Mouse (Mus musculus) cerebral cortex, adult 2 months (tissue): ENCODE measurements around the gene Negr1.

Source experiments
- WGBS: fragments of 180-500 bp; shearing (Covaris S2); methylation state at CpG from one replicate; pipeline ENCODE4 v1.1.7; 2018; 5-methylcytosine and 5-hydroxymethylcytosine counted together

Gene Negr1

DNA sequence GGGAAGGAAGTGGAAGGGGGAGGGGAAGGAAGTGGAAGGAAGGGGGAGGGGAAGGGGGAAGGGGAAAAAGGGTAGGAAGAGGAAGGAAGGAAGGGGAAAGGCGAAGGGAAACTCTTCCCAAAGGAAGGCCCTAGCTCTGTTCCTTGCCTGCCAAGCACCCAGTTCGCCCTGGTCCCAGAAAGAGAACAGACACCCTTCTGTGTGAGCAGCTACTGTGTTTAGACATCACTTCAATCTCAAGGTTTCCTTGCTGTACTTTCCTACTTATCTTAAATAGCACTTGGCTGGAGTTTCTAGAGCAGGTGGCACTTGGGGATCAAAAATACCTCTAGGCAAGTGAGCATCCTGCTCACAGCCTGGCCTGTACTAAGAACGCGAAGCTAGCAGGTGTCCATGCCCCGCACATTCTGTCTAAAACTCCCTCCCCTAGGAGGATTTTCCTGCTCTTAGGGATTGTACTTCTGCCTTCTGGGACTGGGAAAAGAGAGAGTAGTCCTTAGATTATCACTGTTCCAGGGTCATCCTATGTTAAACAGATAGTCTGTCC is 128.5 kb downstream of the Negr1 start:
- 48% methylated on average over 5 of the region's 5 CpGs for WGBS

- WGBS: 91% methylated on average over 1 of the region's 1 CpGs
Measured at GRCm38 (mm10) chr3:156698687-156699086, 137.1 kb downstream of the Negr1 start.

DNA sequence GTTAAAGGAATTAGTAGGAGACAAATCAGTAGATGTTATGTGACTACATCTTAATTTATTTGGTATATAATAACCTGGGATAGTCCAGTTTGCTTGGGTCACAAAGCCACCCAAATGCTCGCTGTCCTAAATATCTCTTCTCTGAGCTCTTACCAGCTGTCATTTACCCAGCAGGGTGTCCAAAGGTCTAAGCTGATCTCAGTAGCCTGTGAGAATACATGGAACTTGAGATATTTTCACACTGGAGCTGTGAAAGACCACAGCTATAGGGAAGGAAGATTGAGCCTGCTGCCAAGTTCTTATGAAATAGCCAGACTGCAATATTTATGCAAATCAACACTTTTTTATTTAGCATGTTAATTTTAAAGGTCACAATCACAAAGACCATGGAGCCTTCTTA is 141.6 kb downstream of the Negr1 start:
- WGBS: 53% methylated on average over 1 of the region's 1 CpGs

DNA sequence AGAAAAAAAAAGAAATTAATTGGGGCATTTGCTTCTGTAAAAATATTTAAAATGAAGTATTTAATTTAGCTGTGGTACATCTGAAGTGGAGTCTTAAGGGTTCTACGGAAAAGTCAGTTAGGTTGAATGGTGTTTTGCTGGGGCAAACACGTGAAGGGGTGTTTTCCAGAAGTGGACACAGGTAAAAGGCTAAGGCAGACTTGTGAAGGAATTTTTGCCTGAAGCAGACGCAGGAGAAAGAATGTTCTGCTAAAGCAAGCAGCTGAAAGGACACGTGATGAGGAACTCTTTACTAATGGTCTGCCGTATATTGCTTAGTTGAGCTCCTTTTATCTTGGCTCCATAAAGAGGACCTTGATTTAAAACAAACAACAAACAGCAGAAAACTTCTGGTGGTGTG is 148.6 kb downstream of the Negr1 start:
- WGBS: 65% methylated on average over 5 of the region's 5 CpGs

- 65% methylated on average over 4 of the region's 4 CpGs for WGBS
Measured at GRCm38 (mm10) chr3:156710693-156711092, 149.1 kb downstream of the Negr1 start.

GRCm38 (mm10) chr3:156739529-156739928 is 177.9 kb downstream of the Negr1 start:
- 41% methylated on average over 3 of the region's 3 CpGs for WGBS

DNA sequence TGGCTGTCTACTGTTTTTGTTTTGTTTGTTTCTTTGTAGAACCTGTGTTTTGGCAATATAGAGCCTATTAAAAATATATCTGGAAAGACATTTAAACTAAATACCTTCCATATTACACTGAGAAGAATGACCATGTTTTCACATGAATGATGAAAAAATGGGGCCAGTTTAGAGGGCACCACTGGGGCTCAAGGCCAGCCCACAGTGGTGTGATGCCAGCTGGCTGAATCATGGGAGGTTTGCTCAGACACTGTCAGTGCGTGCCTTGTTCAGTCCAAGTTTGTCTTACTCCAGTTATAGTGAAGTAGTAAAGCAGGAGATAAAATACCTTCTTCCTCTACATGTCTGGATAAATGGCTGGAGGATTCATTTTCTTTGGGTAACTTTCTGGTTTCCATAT is 181.7 kb downstream of the Negr1 start:
- WGBS: 49% methylated on average over 1 of the region's 1 CpGs

GRCm38 (mm10) chr3:156745218-156745770 is 183.7 kb downstream of the Negr1 start:
- 77% methylated on average over 5 of the region's 5 CpGs for WGBS

DNA sequence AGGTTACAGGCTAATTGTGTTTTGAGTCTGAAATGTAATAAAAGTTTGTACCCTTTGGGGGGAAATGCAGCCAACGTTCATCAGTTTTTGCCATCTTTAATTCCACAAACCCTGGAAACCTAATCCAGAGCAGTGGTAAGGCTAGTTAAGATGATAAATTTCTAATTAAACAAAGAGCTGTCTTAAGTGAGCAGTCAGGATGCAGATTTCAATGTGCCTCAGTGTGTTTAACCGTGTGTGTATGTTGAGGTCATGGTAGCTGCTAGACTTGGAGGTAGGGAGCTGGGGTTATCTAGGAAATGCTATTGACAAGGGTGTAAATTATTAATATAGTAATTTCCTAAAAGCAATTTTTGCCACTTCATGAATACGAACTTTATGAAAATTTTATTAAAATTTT is 185.9 kb downstream of the Negr1 start:
- WGBS: 90% methylated on average over 3 of the region's 3 CpGs

DNA sequence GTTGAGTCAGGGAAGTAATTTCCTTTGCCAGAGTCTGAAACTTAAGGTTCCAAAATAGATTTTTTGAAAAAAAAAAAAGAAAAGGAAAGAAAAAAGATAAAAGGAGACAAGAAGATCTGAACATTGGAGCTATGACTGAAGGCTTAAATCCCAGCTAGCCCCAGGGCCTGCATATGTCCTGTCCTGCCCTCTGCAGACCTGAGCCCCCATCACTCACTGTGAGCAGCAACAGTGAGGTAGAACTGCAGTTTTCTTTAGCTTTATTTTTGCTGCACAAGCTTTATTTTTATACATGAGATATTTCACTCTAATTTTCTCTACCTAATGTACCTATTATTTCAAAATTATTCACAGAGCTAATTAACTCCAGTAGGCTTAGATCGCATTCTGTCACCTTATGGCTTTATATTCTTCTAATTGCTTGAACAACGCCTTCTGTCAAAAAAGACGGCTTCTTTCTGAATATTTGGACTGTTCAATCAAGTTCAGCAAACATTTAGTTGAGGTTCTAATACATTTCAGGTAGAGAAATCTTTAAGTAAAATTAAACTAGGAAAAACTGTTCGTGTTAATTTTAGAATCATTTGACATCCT is 192.3 kb downstream of the Negr1 start:
- WGBS: 69% methylated on average over 4 of the region's 4 CpGs

- WGBS: 33% methylated on average over 1 of the region's 1 CpGs
Measured at GRCm38 (mm10) chr3:156754790-156755530, 193.4 kb downstream of the Negr1 start.

DNA sequence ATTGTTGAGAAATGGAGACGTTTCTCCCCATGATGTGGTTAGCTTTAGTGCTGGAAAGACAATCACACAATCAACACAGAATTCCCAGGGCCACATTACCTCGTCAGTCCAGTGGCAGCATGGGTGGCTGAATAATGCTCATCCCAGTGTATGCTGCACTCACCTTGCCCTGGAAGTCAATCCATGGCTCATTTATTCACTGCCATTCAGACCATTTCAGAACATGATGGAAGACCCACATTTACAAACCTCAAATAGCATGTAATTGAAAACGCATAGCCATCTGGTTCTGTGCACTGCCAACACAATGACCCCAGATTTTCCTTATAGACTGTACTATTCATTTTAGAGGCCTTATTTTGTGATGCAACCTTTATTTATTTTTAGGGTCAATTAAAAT is 203.4 kb downstream of the Negr1 start:
- 71% methylated on average over 3 of the region's 3 CpGs for WGBS

- WGBS: 41% methylated on average over 2 of the region's 2 CpGs
Measured at GRCm38 (mm10) chr3:156766171-156766845, 204.7 kb downstream of the Negr1 start.

DNA sequence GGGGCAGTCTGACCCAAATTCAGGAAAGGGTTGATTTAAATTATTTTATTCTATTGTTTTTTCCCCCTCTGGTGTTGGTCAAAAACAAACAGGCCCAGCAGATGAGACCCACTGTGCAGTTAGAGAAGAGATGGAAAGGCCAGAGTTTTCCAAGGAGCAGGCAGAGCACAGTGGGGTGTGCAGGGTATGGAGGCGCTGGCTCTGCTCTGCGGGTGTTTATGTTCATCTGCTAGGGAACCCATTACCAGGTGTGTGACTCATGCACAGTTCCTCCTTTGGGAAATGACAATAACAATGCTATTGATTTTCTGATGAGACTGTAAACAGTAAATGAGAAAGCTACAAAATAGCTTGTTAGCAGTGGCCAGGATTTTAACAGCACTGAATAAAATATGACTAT is 210.0 kb downstream of the Negr1 start:
- WGBS: 77% methylated on average over 2 of the region's 2 CpGs

DNA sequence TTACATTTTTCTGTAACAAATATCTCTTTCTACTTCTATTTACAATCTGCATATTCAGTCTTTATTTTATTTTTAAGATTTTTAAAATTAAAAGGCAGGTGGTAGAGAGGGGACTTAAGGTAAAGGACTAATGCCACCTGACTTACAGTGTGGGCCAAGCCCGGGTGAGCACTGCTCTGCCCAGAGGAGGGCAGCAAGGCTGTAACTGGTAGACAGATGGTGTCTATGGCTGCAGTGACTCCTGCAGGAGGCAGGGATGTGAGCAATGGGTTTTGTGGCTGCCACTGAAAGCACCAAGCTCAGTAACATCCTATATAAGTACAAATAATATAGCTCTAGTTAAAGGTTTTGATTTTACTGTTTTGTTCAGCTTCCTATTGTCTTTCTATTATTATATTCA is 210.5 kb downstream of the Negr1 start:
- 34% methylated on average over 1 of the region's 1 CpGs for WGBS

GRCm38 (mm10) chr3:156784309-156784852 is 222.8 kb downstream of the Negr1 start:
- WGBS: 45% methylated on average over 1 of the region's 1 CpGs

DNA sequence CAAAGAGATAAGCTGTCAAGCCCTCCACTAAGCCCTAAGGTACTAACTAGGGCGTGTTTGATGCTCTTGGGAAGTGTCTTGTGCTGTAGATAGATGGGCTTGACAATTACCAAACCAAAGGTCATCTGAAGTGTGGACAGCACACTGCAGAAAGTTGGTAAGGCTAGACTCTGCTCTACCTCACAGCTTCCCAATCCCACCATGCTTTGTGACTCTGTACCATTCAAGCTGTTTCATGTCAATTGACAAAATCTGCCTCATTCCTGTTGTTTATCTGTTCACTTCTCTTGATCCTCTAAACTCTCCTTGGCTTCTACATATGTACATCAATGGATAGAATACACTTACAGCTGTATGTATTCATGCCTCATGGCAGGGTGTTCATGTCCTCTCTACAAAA is 224.8 kb downstream of the Negr1 start:
- 90% methylated on average over 1 of the region's 1 CpGs for WGBS

DNA sequence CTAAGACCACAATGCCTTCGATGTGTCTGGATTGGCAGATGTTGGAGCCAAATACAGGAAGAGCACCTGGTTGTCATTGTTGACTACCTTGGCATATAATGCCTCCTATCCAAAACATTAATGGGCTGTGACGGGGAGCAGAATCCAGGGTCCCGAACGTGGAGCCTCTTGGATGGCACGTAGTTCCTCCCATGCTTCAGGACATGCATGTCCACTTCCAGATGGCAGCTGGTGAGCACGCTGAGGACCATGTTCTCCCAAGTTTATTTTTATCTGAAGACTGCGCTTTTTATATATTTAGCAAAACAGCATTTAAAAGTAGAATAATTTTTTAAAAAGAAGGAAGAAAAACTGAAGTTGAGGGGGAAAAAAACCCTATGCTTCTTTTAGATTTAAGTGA is 231.1 kb downstream of the Negr1 start:
- 57% methylated on average over 7 of the region's 7 CpGs for WGBS

DNA sequence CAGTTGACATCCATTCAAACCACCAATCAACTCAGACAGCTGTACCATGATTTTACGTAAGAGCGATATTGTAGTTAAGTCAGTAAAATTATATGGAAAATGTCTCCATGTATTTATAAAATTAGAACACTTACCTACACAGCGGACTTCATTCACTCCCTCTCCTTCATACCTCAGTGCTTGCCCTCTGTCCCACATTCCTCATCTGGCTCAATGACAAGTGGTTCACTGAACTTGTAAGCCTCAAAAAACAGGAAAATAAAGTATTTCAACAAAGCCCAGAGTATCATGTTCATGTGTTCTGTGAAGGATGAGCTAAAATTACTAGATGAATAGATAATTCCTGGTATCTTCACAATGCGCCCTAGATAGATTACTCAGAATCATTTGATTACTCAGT is 232.5 kb downstream of the Negr1 start:
- 91% methylated on average over 4 of the region's 4 CpGs for whole genome bisulfite sequencing

DNA sequence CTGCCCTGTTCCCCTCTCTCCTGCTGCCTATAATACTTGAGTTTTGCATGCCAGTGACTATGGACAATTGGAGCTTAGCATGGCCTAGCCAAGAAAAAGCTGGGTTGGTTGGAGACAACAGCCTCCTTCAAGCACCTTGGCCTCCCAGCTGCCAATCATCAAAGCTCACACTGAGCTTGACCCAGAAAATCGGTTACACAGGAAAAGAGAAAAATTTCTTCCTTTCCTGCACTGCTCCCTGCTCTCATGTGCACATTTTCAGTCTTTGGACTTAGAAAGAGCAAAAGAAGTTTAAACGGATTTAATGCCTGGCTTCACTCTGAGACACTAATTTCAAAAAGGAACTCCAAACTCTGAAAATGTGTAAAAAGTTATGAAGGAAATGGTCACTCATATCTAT is 233.0 kb downstream of the Negr1 start:
- 40% methylated on average over 2 of the region's 2 CpGs for WGBS

DNA sequence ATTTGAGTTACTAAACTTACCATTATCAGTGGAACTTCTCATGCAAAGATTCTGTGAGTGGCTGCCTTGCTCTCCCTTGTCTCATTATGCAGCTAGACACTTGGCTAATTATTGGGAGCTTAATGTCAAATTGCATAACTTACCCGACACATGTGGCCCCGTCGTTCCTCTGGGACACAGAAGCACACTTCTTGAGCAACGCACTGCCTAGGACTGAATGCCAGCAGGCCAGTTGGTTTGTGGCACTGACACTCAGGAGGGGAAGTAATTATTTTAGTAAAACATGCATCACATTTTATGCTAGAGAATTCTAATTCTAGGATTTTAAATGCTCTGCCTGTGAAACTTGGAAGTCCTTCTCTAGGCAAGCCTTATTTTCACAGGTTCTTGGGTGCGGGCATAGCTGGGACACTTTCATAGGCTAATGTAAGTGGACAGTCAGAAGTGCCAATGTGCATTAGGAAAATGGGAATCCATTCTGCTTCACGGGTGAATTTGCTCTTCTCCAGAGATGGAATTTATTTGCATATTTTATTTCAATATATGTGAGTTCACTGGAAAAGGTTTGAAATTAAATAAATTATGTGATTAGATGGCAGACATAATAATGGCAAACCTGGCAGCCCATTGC is 234.6 kb downstream of the Negr1 start:
- 43% methylated on average over 6 of the region's 6 CpGs for WGBS

GRCm38 (mm10) chr3:156799228-156799627 is 237.6 kb downstream of the Negr1 start:
- WGBS: 74% methylated on average over 7 of the region's 7 CpGs
